Mouse (Mus musculus) bone marrow, adult 2 months (tissue): Measurements from ENCODE around the gene 4930402F06Rik.

Source experiments
- CTCF ChIP-seq: fragments of 200-500 bp; IDR thresholded peaks from 2 replicates; pipeline ENCODE4 v1.5.1; 2011; ENCODE audit warnings: low read length, control low read depth; ENCODE audit not compliant: control insufficient read depth, insufficient read depth
- POLR2A ChIP-seq: fragments of 200-500 bp; IDR thresholded peaks from 2 replicates; pipeline ENCODE4 v1.6.1; 2011; ENCODE audit warnings: low read depth, mild to moderate bottlenecking, control low read depth, low read length, borderline replicate concordance; ENCODE audit not compliant: control insufficient read depth

DNA sequence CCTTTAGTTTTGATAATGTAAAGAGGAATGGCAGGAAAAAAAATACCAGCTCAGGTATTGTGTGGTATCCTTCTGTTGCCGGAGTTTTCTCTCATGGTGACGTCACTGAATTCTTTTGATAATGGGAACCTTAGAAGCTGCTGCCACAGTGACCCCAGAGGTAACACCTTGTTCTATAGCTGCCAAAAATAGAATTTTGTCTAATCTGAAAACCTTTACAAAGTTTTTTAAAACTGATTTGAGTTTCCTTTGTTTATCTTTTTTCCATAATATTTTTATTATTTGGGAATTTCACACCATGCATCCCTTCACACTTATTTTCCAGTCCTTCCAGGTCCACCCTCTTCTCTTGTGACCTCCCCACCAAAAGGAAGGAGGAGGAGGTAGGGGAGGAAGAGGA, 29.3 kb downstream of the 4930402F06Rik start, which contains the start of gene 4930568D16Rik:
- TF ChIP-seq POLR2A (no peak), CTCF (no peak)
